Mouse (Mus musculus): ENCODE data around the gene Serpina3g.
"Not testable (repeated sequence)": the region's sequence is repeated elsewhere in the genome, so short reads cannot be mapped to it uniquely, and the experiment has no call there.

Serpina3g gene

DNA sequence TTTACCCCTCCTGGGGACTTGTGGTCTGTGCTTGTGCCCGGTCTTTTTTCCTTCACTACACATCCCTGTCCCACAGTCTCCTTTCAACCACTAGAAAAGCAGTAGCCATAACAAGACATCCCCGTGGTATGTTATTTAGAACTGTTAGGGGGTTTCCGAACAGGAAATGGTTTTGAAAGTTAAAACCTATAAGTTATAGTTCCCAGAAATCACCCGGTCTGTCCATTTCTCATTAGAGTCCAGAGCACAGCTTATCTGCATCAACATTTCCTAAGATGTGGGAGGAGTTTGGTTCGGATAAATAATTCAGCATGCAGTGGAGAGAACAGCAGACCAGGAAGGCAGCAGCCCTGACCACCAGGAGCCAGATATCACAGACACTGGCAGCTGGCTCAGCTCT is at the start of gene Serpina3g:
TSS of gene Serpina3g (plus strand) at position 331 of the 400 bp plus-strand sequence.
- DNase-seq: no peak

DNA sequence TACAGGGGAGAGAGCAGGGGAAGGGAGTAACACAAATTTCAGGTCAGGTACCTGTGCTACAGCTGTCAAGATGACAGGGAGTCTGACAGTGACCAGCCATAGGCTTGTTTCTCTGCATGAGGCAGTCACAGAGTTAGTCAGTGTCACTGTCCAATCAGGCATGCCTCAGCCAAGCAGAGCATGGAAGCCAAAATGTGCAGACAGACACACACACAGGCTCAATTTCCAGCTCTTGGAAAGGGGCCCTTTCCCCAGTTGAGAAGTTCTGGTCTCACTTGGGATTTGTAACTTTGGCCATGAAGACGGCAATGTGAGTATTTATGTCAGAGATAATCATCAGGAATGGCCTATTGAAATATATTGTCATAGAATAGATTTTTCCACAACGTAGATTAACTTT is 46.8 kb upstream of the Serpina3g start:
- no peak for DNase-seq

DNA sequence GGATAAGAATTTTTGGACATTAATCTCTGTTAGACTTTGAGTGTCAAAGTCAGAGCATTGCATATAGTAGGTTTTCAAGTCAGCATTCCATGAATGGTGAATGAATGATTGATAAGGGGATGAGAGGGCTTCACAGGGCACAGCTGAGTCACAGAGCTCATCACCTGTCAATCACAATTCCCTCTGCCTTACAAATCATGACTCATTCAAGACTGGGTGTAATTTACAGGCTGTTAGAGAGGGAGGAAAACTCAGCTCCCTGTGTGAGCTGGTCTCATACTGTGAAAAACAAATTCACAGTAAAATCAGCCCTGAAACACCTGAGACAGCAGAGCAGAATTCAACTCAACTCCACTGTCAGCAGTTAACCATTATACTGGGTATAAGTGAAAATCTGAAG is 45.2 kb upstream of the Serpina3g start:
- DNase-seq: no peak

DNA sequence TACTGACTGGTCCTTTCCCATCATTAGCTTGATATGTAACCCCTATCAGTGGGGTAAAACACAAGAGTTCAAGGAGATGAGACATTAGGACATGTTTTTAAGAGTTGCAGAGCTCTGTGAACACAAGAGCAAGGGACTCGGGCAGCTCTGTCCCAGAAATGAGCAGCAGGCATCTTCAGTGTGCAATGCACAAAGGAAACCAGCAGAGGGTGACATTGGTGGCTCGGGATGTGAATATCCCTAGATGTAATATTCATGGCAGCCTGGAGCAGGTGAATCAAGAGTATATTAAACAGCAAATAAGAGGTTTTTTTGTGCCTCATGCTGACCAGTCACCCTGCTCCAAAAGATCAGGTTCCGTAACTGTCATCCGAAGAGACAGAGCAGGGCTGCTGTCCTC is 26.9 kb upstream of the Serpina3g start:
- DNase-seq: no peak

DNA sequence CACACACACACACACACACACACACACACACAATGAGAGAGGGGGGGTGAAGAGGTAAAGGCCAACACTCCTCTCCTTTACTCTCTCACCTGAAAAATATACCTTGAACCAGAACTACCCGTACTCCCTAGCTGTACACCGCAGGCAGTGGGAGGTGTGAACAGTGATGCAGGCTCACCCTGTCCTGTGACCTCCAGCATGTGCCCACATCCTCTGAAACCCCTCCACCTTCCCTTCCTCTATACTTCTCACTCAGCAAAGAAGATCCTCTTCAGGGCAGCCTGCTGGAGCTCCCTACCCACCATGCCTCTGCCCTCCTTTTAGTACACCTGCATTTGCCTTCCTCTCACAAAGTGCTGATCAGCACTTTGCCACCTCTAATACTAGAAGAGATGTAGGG is 26.2 kb upstream of the Serpina3g start:
- DNase-seq: no peak

DNA sequence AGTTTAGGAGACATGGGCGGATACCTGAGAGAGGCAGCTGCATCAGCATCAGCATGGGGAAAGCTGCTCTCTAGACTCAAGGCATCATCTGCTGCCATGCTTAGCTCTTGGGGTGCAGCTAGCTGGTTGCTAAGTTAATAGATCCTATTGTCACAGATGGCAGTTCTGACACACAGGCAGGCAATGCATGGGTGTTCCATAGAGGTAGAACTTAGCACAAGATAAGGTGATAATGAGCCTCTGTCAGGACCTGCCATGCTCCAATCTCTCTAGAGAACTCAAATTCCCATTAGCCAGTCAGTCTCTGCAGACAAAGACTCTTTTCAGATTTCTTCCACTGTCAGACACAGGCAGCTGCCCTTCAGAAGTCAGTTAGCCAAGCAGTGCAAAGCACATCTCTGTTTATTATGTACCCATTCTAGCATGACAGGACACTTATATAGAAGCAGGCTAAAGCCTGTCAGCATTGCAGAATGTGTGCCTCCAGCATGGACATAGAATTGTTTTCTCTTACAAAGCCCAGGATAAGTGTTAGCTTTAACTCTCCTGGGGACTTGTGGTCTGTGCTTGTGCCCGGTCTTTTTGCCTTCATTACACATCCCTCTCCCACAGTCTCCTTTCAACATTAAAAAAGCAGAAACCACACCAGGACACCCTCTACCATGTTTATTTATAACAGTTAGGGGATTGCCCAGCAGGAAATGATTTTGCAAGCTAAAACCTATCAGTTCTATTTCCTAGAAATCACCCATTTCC is 22.2 kb upstream of the Serpina3g start:
- no peak for DNase-seq

DNA sequence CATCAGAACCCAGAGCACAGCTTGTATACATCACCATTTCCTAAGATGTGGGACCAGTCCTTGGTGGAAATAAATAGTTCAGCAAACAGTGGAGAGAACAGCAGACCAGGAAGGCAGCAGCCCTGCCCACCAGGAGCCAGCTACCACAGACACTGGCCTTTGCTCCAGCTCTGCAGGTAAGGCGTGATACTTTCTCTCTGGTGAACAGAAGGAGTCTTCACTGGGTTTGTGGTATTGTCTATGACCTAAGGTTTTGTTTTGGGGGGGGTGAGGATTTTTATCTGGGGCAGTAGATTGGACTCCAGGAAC is 21.6 kb upstream of the Serpina3g start, which contains the start of gene Serpina3f:
TSS of gene Serpina3f (plus strand) at position 100 of the 309 bp plus-strand sequence.
- no peak for DNase-seq

DNA sequence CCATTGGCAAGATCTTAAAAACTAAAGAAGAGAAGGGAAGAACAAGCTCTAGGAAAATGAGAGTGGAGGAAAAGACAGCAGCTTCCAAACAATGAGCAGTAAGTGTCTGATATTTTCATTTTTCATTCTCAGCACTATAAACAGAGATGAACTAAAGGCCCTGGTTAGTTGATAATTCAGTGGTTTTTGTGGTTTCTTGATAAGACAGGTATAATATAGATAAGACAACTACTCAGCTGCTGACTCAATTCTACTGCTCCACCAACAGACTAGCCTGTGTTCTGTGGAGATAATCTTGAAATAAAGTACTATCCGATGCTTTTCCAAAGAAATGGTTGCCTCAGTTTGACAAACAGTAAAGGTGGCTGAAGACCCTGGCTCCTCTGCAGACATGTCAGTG is 20.8 kb upstream of the Serpina3g start:
- no peak for DNase-seq

DNA sequence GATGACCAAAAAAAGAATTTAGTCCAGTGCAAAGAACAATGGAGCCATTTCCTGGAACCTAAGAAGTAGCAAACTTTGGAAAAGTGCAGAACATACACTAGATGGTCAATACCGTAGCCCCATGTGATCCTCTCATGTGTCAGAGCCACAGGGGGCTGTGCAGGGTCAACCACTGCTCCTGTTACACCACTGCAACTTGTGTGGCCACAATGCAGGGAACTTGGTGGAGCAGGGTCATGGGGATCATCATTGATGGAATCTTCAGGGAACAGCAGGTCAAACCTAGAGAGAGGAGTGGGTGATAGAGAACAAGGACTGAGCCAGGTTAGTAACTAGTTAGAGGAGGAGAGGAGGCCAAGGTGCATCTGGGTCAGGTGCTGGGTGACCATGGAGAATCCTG is 14.4 kb upstream of the Serpina3g start:
- DNase-seq: no peak

DNA sequence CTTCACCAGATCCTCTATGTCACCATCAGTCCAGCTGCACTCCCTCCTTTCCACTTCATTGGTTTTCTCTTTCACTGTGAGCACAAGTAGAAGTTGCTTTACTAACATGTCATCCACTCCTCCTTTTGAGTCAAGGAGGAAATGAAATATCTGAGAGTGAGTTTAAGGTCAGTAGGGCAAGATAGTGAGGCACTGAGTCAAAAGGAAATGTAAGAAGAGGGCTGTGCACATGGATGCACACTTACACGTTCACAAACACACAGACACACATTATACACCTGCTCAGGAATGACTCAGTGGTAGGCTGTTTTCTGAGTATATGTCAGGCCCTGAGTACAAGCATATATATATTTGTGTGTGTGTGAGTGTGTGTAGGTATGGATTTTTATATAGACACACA is 12.4 kb upstream of the Serpina3g start:
- no peak for DNase-seq

DNA sequence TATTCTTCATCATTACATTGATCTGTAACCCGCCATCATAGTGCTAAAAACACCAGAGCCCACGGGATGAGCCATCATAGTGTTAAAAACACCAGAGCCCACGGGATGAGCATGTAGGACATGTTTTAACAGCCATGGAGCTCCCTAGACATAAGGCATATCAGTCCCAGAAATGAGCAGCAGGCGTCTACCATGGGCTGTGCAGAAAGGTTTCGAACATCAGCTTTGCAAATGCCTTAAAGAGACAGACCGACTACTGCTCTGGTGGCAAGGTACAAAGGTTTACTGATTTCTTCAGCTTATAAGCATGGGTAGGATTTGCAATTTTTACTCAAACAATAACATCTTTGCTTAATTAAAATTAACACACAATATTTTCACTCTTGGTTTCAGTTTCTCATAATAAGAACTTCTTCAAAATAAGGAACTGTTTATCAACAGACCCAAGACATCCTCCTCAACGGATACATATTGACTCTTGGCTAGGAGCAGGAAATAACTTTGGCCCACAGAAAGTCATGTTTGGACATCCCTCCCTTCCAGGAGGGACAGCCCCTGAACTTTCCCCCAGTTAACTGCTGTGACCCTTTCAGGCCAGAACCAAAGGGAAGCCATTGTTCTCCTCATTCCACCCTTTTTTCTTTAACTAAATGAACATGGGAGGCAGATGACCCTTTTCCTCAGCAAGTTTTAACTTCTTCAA is 11.3 kb upstream of the Serpina3g start:
- DNase-seq: no peak

DNA sequence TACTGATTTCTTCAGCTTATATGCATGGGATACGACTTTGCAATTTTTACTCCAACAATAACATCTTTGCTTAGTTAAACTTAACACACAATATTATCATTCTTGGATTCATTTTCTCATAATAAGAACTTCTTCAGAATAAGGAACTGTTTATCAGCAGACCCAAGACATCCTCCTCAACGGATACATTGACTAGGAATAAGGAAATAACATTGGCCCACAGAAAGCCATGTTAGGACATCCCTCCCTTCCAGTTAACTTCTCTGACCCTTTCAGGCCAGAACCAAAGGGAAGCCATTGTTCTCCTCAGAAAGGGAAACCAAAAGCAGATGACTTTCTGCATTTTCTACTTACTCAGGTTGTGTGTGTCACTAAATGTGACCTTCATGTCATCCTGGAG is 5.3 kb upstream of the Serpina3g start:
- no peak for DNase-seq

DNA sequence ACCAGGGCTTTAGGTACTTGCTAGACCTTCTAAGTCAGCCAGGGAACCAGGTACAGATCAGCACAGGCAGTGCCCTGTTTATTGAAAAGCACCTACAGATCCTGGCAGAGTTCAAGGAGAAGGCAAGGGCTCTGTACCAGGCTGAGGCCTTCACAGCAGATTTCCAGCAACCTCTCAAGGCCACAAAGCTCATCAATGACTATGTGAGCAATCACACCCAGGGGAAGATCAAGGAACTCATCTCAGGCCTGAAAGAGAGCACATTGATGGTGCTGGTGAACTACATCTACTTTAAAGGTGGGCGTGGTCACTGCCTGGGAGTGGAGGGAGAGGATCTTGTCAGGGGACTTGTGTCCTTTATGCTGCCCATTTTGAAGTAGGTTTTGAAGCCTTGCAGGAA is 2.0 kb downstream of the Serpina3g start:
- not testable (repeated sequence) for DNase-seq

DNA sequence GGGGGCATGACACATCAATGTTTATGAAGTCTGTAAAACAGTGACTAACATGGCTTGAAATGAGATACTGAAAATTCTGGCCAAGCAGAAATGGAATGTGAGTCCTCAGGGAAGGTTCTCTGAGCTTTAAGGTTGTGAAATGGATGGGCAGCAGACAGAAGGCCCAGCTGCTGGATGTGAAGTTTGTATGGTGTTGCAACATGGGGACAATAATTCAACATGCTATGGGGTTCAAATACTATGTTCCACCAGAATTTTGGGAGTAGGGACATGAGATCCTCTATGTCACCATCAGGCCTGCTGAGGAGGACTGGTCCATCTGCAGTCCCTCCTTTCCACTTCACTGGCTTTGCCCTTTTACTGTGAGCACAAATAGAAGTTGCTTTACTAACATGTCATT is 7.3 kb downstream of the Serpina3g start:
- DNase-seq: no peak

DNA sequence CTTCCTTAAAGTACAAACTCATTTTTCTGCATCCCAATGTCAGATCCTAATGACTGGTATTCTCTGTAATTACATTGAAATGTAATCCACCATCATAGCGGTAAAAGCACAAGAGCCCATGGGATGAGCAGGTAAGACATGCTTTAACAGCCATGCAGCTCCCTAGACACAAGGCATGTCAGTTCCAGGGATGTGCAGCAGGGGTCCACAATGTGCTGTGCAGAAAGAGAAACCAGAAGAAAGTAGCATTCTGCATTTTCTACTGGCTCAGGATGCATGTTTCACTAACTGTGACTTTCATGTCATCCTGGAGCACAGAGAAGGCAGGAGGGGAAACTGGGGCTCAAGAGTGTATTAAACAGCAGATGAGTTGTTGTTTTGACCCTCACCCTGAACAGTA is 9.0 kb downstream of the Serpina3g start:
- DNase-seq: no peak

DNA sequence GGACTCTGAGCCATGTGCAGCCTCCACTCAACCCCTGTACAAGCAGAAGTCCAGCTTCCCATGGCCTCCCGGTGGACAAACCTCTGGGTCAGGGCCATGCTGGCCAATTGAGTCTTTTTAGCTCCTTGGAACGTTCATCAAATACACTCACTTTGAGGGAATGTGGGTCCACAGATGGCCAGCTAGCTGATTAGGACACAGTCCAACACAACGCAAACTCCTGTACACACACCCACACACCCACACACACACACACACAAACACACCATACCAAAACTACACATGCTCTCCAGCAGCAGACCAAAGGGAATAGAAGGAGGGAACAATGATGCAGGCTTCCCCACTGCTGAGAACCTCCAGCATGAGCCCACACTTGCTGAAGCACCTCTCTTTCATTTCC is 9.6 kb downstream of the Serpina3g start:
- no peak for DNase-seq

DNA sequence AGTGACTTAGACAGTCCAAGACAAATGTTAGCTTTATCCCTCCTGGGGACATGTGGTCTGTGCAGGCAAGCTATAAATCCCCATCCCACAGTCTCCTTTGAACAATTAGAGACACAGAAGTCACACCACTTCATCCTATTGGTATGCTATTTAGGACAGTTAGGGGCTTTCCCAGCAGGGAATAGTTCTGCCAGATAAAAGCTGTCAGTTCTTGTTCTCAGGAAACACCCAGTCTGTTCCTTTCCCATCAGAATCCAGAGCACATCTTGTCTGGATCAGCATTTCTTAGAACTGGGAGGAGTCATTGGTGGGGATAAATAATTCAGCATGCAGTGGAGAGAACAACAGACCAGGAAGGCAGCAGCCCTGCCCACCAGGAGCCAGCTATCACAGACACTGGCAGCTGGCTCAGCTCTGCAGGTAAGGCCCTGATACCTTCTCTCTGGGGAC is 11.5 kb downstream of the Serpina3g start:
- DNase-seq: no peak

DNA sequence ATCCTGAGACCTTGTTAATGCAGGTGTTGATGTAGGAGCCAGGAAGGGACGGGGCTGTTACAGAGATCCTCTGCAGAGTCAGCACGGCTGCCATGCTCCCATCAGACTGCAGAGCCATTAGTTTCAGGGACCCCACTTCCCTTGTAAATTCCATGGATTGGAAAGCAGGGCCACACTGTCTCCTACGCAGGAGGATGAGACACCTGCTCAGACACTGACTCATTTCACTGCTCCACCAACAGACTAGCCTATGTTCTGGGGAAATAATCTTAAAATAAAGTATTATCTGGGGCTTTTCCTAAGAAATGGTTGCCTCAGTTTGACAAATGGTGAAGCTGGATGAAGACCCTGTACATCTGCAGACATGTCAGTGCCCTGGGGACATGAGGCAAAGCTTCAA is 12.2 kb downstream of the Serpina3g start:
- DNase-seq: no peak

DNA sequence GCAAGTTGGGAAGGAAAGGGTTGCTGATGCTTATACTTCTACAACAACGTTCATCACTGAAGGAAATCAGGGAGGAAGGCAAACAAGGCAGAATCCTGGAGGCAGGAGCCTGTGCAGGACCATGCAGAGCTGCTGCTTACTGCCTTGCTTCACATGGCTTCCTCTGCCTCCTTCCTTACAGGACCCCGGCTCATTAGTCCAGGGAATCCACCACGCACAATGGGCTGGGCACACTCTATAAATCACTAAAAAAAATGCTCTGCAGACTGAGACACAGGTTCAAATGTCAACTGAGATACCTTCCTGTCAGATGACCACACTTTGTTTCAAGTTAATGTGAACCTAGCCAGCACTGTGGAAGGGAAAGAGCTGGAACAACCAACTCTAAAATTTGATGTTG is 25.0 kb downstream of the Serpina3g start:
- DNase-seq: no peak

DNA sequence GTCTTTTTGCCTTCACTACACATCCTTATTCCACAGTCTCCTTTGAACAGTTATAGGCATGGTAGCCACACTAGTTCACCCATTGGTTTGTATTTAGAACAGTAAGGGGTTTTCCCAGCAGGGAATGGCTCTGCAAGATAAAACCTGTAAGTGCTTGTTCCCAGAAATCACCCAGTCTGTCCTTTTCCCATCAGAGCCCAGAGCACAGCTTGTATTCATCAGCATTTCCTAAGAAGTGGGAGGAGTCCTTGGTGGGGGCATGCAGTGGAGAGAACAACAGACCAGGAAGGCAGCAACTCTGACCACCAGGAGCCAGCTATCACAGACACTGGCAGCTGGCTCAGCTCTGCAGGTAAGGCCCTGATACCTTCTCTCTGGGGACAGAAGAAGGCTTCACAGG is 26.8 kb downstream of the Serpina3g start, which contains the start of gene Serpina3i:
TSS of gene Serpina3i (plus strand) at position 260 of the 400 bp plus-strand sequence.
- no peak for DNase-seq

DNA sequence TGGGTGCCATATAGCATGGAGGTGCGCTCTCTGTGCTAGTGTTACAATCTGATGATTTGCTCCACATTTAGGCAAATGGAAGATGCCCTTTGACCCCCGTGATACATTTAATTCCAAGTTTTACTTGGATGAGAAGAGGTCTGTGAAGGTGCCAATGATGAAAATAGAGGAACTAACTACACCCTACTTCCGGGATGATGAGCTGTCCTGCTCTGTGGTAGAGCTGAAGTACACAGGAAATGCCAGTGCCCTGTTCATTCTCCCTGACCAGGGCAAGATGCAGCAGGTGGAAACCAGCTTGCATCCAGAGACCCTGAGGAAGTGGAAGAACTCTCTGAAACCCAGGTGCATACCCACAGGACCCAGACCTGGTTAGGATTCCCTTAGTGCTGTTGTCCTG is 30.3 kb downstream of the Serpina3g start:
- no peak for DNase-seq

DNA sequence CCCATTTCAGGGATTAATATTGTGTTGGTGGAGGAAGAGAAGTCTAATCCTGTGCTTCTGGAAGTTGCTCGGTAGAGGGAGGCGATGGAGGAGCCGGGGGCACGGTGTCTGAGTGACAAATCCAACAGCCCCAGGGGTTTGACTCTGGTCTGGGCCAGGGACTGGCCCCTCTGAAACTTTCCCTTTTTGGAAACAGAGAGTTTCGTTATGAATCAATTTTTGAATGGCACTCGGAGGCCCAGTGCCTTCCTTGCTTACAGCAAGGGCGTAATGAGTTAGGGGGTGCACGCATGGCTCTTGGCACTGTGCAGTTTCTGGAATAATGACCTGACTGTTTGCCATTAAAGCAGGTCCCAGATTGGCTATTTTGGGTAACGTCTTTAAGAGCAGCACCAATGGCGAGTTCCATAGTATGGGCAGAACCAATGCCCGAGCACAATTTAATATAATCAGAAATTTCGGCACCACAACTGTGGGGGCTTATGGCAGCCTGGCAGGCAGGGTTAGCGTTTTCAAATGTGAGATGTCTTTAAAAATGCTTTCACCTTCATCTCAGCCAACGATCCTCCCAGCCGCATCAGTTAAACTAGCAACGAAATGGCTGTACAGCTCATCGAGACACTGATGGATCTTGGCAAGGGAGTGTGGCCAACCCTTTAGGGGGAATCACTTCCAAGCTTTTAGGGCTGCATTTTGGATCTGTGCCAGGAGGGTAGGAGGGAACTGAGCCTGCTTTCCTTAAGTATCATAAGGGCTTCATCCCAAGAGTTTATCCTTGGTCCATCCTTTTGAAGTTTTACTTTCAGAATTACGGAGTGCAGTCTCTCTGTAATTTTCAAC is 42.4 kb downstream of the Serpina3g start:
- no peak for DNase-seq

DNA sequence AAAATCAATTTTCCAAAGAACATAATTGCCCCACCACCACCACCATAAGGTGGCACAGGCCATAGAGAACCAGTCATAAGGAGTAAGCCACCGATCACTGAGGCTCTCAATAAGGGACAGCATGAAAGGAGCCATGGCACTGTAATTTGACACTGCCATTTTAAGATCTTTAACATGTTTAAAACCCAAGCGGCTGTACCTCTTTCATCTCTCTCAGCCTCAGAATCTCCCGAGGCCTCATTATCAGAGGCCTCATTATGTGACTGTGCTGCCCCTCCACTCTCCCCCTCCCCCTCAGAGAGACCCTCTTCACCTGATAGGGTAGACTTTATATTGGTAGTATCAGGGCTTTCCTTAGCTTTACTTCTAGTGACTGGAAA is 43.0 kb downstream of the Serpina3g start:
- no peak for DNase-seq

DNA sequence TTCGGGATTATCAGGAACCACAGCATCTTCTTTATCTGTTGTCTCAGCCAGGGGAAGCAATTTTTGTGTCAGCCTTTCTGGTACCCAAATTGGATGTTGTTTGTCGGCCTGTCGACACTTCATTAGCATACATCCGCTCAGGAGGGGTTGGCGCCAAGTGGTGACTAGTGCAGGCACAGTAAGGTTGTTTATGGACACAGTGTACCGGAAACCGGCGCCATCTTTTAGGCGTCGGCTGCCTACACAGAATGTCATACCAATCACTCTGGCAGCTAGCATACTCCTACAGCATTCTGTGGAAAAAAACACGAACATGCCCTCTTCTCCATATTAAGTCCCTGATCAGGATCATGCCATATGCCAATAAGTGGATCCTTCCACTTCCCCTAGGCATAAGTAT is 47.3 kb downstream of the Serpina3g start:
- no peak for DNase-seq
